Mouse (Mus musculus) embryonic facial prominence, embryonic 10.5 days (tissue): ENCODE results near the gene Drd2. TPM values are rescaled to one million over a fixed set of nuclear protein-coding genes. Genes with fewer than 3 reads are reported as not detected.

Source experiments
- DNase-seq: peaks from one replicate; pipeline ENCODE4 v3.0.0-alpha.2; 2017; ENCODE audit warnings: low spot score
- H3K27ac ChIP-seq: fragments of 300-500 bp; sonication (generic); replicated peaks from 2 replicates; pipeline ENCODE4 v1.5.1; 2016; ENCODE audit warnings: mild to moderate bottlenecking
- H3K27me3 ChIP-seq: fragments of 300-500 bp; sonication (generic); replicated peaks from 2 replicates; pipeline ENCODE4 v1.6.1; 2016; ENCODE audit warnings: low read depth, mild to moderate bottlenecking; ENCODE audit not compliant: poor library complexity, severe bottlenecking
- H3K36me3 ChIP-seq: fragments of 300-500 bp; sonication (generic); replicated peaks from 2 replicates; pipeline ENCODE4 v1.6.1; 2016; ENCODE audit warnings: mild to moderate bottlenecking, moderate library complexity
- H3K4me1 ChIP-seq: fragments of 300-500 bp; sonication (generic); 2 replicates; pipeline ENCODE4 v1.6.1; 2016
- H3K4me3 ChIP-seq: fragments of 300-500 bp; sonication (generic); 2 replicates; pipeline ENCODE4 v1.5.1; 2016; ENCODE audit warnings: mild to moderate bottlenecking, moderate library complexity
- H3K9me3 ChIP-seq: fragments of 300-500 bp; sonication (generic); 2 replicates; pipeline ENCODE4 v1.6.1; 2016; ENCODE audit warnings: mild to moderate bottlenecking
- WGBS: fragments of 180-500 bp; shearing (Covaris S2); methylation state at CpG from one replicate; pipeline ENCODE4 v1.1.7; 2016; 5-methylcytosine and 5-hydroxymethylcytosine counted together
- polyA plus RNA-seq: library from polyadenylated mRNA; unstranded; fragments of >200 nt; fragmentation: Nextera tagmentation; extraction: Ambion mirVana; gene quantifications from 2 replicates; pipeline ENCODE4 v1.2.1, GENCODE M21; 2016

The Drd2 gene
- polyA plus RNA-seq, 1 experiment from 2014 or later = 0.11 TPM

GRCm38 (mm10) chr9:49392242-49392641 lies 51.8 kb downstream of the Drd2 start:
- no peak for DNase-seq
- Histone ChIP-seq H3K27me3 (no peaks in the 10 kb centered on the region), H3K4me3 (no peak overlapping the region), H3K27ac (no peak overlapping the region), H3K4me1 (no peaks in the 10 kb centered on the region), H3K9me3 (no peaks in the 10 kb centered on the region), H3K36me3 (no peaks in the 10 kb centered on the region)
- WGBS = 71% methylated on average over 2 of the region's 2 CpGs

DNA sequence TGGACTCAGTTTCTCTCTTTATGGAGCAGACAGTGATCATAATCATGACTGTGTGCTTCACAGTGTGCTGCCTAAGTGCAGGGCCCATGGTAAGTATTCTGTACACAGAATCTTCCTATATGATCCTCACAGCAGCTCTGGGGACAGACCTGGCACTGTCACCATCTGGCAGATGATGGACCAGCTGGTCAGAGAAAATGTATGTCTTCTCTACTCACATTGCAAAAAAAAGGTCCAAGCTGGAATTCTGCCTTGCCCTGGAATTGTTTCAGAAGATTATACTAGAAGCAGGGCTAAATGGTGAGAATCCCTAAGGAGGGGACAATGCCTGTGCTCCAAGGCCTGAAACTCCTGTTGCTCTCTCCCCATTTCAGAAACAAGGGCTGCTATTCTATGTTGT lies 55.6 kb downstream of the Drd2 start:
- no peaks in the 10 kb centered on the region for H3K36me3 ChIP-seq
- no peaks in the 10 kb centered on the region for H3K9me3 ChIP-seq
- no peak overlapping the region for H3K27ac ChIP-seq
- no peaks in the 10 kb centered on the region for H3K27me3 ChIP-seq
- H3K4me1 ChIP-seq = no peaks in the 10 kb centered on the region
- no peak for DNase-seq
- no peak overlapping the region for H3K4me3 ChIP-seq

DNA sequence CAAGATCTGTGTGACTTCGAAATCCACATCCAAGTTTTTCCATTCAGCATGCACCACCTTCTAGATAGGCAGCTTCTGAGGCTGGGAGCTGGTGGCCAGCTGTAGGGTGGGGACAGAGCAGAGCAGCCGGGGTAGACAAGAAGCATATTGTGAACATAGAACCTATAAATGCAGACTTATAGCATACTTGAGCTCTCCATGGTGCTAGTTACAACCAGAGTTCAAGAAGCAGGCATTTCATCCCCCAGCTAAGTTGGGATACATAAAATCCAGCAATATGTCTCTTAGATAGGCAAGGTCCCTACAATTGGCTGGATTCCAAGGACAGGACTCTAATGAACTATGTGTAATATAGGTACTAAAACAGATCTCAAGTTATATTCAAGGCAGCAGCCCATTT lies 63.3 kb downstream of the Drd2 start:
- DNase-seq = no peak
- Histone ChIP-seq H3K27ac (no peak overlapping the region), H3K9me3 (no peaks in the 10 kb centered on the region), H3K4me3 (no peak overlapping the region), H3K27me3 (no peaks in the 10 kb centered on the region), H3K4me1 (no peaks in the 10 kb centered on the region), H3K36me3 (no peaks in the 10 kb centered on the region)
- 70% methylated on average over 2 of the region's 2 CpGs for WGBS

- H3K9me3 ChIP-seq = no peaks in the 10 kb centered on the region
- DNase-seq = no peak
- H3K36me3 ChIP-seq = no peaks in the 10 kb centered on the region
- H3K4me3 ChIP-seq = no peak overlapping the region
- H3K27ac ChIP-seq = no peak overlapping the region
- peaks cover 4% of the 10 kb centered on the region; the same call in 1 of the 2 replicates for H3K4me1 ChIP-seq
- 86% methylated on average over 5 of the region's 5 CpGs for WGBS
- H3K27me3 ChIP-seq = no peaks in the 10 kb centered on the region
Measured at GRCm38 (mm10) chr9:49407028-49407427, 66.6 kb downstream of the Drd2 start.

DNA sequence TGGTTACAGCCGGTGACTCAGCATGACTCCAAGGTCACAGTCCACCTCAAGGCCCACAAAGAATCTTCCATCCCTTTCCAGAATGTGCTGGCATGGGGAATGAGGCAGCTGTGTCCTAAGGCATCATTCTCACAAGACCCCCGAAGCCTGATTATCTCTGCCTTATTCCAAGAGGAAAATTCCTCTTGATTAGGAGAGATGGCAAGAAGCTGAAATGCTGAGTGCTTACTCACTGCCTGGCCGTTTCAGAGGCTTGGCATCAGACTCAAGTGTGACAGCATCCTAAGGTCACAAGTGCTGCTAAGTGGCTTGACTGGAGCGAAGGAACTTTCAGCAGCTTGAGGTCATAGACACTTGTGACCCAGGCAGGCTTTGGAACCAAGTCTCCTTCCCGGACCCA lies 70.2 kb downstream of the Drd2 start:
- Histone ChIP-seq H3K4me1 (peaks cover 4% of the 10 kb centered on the region; the same call in 1 of the 2 replicates), H3K9me3 (no peaks in the 10 kb centered on the region), H3K27ac (no peak overlapping the region), H3K36me3 (no peaks in the 10 kb centered on the region), H3K4me3 (no peak overlapping the region), H3K27me3 (no peaks in the 10 kb centered on the region)
- DNase-seq = no peak
- 81% methylated on average over 5 of the region's 5 CpGs for WGBS

GRCm38 (mm10) chr9:49423866-49424265 lies 83.4 kb downstream of the Drd2 start:
- no peaks in the 10 kb centered on the region for H3K9me3 ChIP-seq
- H3K27me3 ChIP-seq = no peaks in the 10 kb centered on the region
- 94% methylated on average over 5 of the region's 5 CpGs for WGBS
- H3K27ac ChIP-seq = no peak overlapping the region
- DNase-seq = no peak
- H3K4me1 ChIP-seq = no peaks in the 10 kb centered on the region
- H3K36me3 ChIP-seq = no peaks in the 10 kb centered on the region
- H3K4me3 ChIP-seq = no peak overlapping the region

DNA sequence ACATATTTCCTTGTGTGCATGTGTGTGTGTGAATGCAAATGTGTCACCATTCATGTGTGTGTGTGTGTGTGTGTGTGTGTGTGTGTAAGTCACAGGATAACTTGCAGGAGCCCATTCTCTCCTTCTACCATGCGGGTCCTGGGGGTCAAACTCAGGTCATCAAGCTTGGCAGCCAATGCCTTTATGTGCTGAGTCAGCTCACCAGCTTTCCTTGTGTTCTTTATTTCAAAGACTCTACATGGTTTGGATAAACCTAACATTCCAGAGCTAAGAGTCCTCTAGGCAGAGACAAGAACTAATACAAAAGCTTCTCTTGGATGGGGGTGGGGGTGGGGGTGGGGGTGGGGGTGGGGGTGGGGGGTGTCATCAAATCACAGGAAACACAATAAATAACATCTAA lies 85.2 kb downstream of the Drd2 start:
- WGBS = 50% methylated on average over 1 of the region's 1 CpGs
- H3K9me3 ChIP-seq = no peaks in the 10 kb centered on the region
- DNase-seq = no peak
- no peaks in the 10 kb centered on the region for H3K4me1 ChIP-seq
- H3K36me3 ChIP-seq = no peaks in the 10 kb centered on the region
- H3K4me3 ChIP-seq = no peak overlapping the region
- H3K27ac ChIP-seq = no peak overlapping the region
- no peaks in the 10 kb centered on the region for H3K27me3 ChIP-seq

GRCm38 (mm10) chr9:49426921-49427320 lies 86.5 kb downstream of the Drd2 start, which contains the start of gene Ankk1:
Gene Ankk1 (minus strand): TSS chr9:49427021.
- Histone ChIP-seq H3K36me3 (no peaks in the 10 kb centered on the region), H3K9me3 (no peaks in the 10 kb centered on the region), H3K27ac (no peak within 1 kb of the TSS), H3K4me3 (no peak within 1 kb of the TSS), H3K27me3 (no peaks in the 10 kb centered on the region), H3K4me1 (no peaks in the 10 kb centered on the region)
- WGBS = 81% methylated on average over 7 of the region's 7 CpGs
- no peak for DNase-seq

DNA sequence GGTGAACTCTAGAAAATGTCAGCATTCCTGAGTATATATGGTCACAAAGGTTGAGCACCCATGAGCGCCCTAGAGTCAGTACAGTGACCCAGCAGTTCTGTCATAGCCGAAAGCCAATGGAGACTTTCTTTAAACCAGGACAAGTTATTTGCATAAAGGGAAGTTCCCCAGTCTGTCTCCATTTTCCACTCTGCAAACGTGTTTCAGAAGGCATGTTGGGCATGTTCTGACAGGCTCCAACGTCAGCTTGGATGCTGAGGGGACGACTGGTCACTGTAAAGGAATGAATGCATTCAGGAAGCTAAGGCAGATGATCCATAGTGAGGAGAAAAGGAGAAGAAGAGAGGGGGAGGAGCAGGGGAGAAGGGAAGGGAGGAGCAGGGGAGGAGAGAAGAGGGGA lies 87.1 kb downstream of the Drd2 start:
- Histone ChIP-seq H3K9me3 (no peaks in the 10 kb centered on the region), H3K4me1 (no peaks in the 10 kb centered on the region), H3K36me3 (no peaks in the 10 kb centered on the region), H3K4me3 (no peak overlapping the region), H3K27me3 (no peaks in the 10 kb centered on the region), H3K27ac (no peak overlapping the region)
- DNase-seq = no peak
- 79% methylated on average over 5 of the region's 5 CpGs for WGBS

DNA sequence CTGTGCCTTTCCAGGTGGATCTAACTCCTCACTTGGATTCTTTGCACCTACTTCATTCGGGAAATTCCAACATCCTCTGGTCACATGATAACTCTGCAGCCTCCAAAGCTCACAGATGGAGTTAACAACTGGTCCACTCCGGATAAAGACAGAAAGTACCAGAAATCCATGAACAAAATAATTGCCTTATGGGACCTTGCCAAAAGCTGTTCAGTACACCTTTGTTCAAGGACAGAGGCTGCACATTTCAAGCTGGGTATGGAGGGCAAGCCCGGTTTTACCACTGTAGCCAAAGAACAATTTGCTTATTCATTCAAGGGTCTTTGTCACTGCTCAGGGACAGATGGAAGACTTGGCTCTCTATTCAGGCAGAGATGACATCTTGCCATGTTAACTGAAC lies 102.2 kb downstream of the Drd2 start:
- no peak overlapping the region for H3K27ac ChIP-seq
- no peaks in the 10 kb centered on the region for H3K27me3 ChIP-seq
- H3K36me3 ChIP-seq = no peaks in the 10 kb centered on the region
- WGBS = 80% methylated on average over 3 of the region's 3 CpGs
- DNase-seq = no peak
- no peaks in the 10 kb centered on the region for H3K9me3 ChIP-seq
- H3K4me3 ChIP-seq = no peak overlapping the region
- H3K4me1 ChIP-seq = 0 out of 2 replicates have a peak, but pooled peaks cover 4% of the 10 kb centered on the region

DNA sequence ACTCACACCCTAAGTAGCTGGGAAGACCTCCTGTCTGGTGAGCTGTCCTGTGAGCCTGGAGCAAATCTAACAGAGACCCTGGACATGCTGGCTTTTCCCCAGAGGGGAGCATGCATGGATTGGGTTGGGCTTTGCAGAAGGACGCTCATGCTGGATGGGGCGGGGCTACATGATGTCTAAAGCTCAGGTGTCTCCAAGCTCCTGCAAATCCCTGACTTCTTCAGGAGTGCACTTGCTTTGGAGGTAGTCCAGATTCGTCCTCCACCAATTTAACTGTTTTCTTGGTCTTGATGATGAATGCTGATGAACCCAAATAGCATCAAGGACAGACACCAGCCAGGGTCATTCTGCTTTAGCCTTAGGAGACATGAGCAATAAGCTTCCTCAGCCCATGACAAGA lies 110.1 kb downstream of the Drd2 start:
- Histone ChIP-seq H3K36me3 (no peaks in the 10 kb centered on the region), H3K27me3 (no peaks in the 10 kb centered on the region), H3K4me3 (no peak overlapping the region), H3K4me1 (0 out of 2 replicates have a peak, but pooled peaks cover 3% of the 10 kb centered on the region), H3K27ac (no peak overlapping the region), H3K9me3 (no peaks in the 10 kb centered on the region)
- WGBS = 77% methylated on average over 3 of the region's 3 CpGs
- DNase-seq = no peak

GRCm38 (mm10) chr9:49452396-49452795 lies 112.0 kb downstream of the Drd2 start:
- 0 out of 2 replicates have a peak, but pooled peaks cover 6% of the 10 kb centered on the region for H3K4me1 ChIP-seq
- H3K27ac ChIP-seq = no peak overlapping the region
- H3K27me3 ChIP-seq = no peaks in the 10 kb centered on the region
- 96% methylated on average over 1 of the region's 1 CpGs for WGBS
- DNase-seq = no peak
- no peaks in the 10 kb centered on the region for H3K9me3 ChIP-seq
- H3K4me3 ChIP-seq = no peak overlapping the region
- no peaks in the 10 kb centered on the region for H3K36me3 ChIP-seq

DNA sequence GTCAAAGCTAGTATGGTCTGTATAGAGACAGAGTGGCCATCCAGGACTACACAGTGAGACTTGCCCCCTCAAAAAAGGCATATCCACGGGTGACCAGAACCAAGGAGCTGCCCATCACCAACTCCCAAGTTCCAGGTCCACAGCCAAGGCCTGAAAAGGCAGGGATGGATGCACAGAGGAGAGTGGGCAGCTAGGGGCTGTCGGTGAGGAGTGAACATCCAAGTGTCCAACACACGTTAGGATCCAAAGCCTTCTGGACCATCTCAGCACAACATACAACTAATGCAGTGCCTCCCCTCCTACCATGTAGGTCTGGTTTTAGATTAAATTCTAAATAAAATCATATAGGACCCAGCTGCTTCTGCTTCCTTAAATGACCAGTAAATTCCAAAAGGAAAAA lies 115.7 kb downstream of the Drd2 start:
- peaks cover 8% of the 10 kb centered on the region; the same call in 1 of the 2 replicates for H3K4me1 ChIP-seq
- H3K27me3 ChIP-seq = no peaks in the 10 kb centered on the region
- no peaks in the 10 kb centered on the region for H3K36me3 ChIP-seq
- no peak overlapping the region for H3K4me3 ChIP-seq
- no peak overlapping the region for H3K27ac ChIP-seq
- WGBS = 91% methylated on average over 3 of the region's 3 CpGs
- H3K9me3 ChIP-seq = no peaks in the 10 kb centered on the region
- DNase-seq = no peak
